Mouse (Mus musculus) heart, postnatal 25 days (tissue): Measurements from ENCODE around the gene Cyp27b1. TPM values are rescaled to one million over a fixed set of nuclear protein-coding genes. Genes with fewer than 3 reads are reported as not detected.
"Not testable (repeated sequence)": the region's sequence is repeated elsewhere in the genome, so short reads cannot be mapped to it uniquely, and the experiment has no call there.

Experiments
- DNase-seq: peaks from one replicate; pipeline ENCODE4 v3.0.0; 2022; ENCODE audit warnings: low spot score
- intact Hi-C: fragments of 180-260 bp; cut with DNase I; formaldehyde crosslinking; loops from one replicate; pipeline ENCODE4 v1.15.1; 2025
- total RNA-seq, 2 experiments: library from RNA; stranded (reverse); gene quantifications; 2 replicates each; pipeline ENCODE4 v1.2.3; 2021

Cyp27b1 gene
- total RNA-seq, 2 experiments from 2014 or later = 0.14 TPM; not detected in 1

DNA sequence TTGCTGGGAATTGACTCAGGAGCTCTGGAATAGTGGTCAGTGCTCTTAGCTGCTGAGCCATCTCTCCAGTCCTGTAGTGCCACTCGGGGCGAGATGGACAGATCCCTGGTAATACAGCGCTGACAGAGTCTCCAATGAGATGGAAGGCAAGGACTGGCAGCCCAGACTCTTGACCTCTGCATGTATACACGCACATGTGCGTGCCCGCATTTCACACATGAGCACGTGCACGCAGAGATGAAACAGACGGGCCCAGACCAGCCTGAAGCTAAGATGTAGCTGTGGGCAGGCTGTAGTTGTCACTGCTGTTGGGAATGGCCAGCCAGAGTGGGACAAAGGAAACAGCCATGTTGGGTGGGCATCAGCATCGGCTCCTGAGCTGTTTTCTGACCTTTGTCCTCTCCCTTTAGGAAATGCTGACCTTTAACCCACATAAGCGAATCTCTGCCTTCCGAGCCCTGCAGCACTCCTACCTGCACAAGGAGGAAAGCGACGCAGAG is 18.5 kb downstream of the Cyp27b1 start:
- no peak for DNase-seq
- intact Hi-C loops = no loop called here

- no peak for DNase-seq
- intact Hi-C loops = no loop called here
Measured at GRCm38 (mm10) chr10:127068360-127069038, 20.4 kb downstream of the Cyp27b1 start.

GRCm38 (mm10) chr10:127069281-127070189 is 21.5 kb downstream of the Cyp27b1 start:
- intact Hi-C loops = no loop called here
- DNase-seq = no peak

DNA sequence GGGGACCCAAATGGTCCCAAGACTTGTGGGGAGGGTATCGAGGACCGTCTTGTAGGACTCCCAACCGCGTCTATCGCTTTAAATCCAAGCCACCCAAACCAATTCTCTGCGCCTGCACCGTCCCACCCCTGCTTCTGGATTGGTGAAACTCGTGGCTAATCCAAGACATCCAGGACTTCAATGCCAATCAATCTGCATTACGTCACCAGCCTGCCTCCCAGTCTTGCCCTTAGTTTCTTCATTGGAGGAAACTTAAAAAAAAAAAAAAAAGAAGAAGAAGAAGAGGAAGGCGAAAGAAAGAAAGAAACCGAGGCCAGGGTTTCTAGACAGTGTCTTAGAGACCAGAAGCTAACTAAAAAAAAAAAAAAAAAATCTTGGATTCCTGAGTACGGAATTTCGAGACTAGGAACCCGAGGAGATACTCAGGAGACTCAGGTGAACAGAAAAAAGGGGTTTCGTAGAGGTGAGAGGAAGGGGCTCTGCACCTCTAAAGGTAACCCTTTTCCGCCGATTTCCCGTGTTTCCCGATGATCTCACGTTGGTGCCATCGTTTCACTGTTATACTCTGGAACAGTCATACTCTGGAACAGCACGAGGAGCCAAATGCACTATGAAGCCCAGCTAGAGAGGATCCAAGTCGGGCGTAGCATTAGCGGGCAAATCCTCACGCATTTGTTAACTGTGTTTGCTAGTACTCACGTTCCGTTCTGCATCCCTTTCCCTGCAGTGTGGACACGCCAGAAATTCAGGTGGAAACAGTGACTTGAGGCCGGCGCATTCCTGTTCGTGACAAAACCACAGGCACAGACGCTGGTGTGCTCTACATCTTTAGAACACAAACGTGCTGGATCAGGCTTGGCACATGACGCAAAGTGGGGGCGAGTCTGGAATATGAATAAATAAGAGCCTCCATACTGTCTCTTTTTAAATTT is 22.4 kb downstream of the Cyp27b1 start, which contains the start of gene Tspan31:
Gene Tspan31 (minus strand): TSS at position 75 of the 932 bp plus-strand sequence.
- intact Hi-C loops = no loop called here
- DNase-seq = peak; percentile 88

- DNase-seq = no peak
- intact Hi-C loops = no loop called here
Measured at GRCm38 (mm10) chr10:127071203-127071602, 23.2 kb downstream of the Cyp27b1 start.

- DNase-seq, intact Hi-C loops: not testable (repeated sequence)
Measured at GRCm38 (mm10) chr10:127072270-127072669, 24.2 kb downstream of the Cyp27b1 start.

- intact Hi-C loops, DNase-seq: not testable (repeated sequence)
Measured at GRCm38 (mm10) chr10:127072969-127073368, 24.9 kb downstream of the Cyp27b1 start.

GRCm38 (mm10) chr10:127073981-127074380 is 25.9 kb downstream of the Cyp27b1 start:
- no peak for DNase-seq
- intact Hi-C loops = no loop called here

DNA sequence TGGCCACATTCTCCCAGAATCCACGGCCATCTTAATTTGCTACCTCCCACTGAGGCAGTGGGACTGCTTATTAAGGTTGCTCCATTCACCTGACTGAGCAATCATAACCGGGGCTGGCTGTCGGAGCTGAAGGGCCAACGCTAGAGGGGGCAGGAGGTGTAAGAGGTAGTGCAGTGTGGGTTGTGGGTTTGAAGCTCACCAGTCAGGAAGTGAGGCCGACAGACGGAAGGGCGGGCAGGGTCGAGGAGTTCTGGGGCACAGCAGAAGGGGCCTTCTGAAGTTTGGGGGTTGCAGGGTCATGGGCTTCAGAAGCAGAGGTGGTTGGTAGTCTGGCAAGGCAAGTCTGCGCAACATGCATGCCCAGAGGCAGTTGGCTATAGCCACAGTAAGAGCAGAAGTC is 27.0 kb downstream of the Cyp27b1 start, which contains the start of gene Agap2:
Gene Agap2 (plus strand): TSS at position 205 of the 400 bp plus-strand sequence.
- no peak for DNase-seq
- intact Hi-C loops = no loop called here

- DNase-seq = no peak
- intact Hi-C loops = no loop called here
Measured at GRCm38 (mm10) chr10:127075651-127076050, 27.6 kb downstream of the Cyp27b1 start.

DNA sequence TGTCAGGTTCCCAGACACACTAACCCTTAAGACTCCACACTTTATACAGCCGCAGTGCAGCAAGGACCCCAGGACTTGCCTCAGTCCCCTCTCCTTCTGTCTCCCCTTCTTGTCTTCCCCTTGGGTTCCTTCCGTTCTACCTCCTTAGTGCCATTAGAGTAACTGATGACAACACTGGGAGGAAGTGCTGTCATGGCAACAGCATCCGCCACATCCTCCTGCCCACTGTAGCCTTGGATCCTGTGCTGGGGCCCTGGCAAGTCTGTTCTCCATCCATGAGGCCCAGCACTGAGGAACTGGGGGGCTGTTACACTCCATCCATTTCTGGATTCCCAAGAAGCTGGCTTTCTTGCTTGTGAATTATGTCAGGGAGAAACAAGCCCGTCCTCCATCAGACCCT is 28.0 kb downstream of the Cyp27b1 start:
- intact Hi-C loops = no loop called here
- no peak for DNase-seq

DNA sequence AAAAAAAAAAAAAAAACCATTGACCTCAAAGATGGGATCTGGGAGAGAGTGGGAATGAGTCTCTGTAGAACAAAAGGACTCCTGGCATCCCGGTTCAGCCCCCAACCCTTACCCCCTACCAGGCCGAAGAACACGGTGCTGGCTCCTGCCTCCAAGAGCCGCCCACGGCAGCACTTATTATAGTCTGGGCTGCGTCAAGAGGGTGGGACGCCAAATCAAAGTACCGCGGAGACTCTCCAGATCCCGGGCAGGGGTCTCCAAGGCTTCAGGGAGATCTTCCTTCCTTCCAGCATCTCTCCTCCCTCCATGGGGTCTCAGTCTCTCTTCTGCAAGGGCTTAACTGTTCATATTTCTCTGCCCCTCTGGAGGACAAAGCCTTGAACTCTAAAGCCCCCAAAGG is 29.5 kb downstream of the Cyp27b1 start:
- DNase-seq = no peak
- intact Hi-C loops = no loop called here

DNA sequence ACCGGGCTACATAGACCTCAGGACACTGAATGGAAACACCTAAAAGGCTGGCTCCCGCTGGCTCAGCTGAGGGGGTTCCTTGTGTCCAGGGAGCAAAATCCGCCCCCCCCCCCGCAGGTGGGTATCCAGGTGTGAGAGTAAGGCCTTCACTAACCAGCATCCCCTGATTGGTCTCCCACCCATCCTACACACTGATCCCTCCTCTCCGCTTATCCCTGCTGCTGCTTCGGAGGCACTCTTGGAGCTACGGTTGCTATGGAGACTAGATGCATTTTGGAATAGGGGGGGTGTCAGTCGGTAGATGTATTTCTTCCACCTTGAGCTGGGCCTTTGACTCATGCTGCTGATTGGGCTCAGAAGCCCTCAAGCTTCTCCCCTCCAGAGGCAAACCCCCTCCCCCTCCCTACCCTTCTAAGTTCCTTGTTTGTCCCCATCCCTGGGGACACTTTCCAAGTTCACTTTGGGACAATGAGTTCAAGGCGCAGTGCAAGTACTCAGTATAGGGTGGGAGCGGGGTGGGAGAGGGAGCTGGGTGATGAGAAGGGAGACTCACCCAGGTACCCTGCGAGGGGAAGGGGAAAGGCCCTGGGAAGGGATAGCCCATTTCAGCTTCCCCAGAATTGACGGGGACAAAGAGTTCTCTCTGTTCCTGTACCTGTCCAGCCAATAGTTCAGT is 30.1 kb downstream of the Cyp27b1 start:
- no peak for DNase-seq

DNA sequence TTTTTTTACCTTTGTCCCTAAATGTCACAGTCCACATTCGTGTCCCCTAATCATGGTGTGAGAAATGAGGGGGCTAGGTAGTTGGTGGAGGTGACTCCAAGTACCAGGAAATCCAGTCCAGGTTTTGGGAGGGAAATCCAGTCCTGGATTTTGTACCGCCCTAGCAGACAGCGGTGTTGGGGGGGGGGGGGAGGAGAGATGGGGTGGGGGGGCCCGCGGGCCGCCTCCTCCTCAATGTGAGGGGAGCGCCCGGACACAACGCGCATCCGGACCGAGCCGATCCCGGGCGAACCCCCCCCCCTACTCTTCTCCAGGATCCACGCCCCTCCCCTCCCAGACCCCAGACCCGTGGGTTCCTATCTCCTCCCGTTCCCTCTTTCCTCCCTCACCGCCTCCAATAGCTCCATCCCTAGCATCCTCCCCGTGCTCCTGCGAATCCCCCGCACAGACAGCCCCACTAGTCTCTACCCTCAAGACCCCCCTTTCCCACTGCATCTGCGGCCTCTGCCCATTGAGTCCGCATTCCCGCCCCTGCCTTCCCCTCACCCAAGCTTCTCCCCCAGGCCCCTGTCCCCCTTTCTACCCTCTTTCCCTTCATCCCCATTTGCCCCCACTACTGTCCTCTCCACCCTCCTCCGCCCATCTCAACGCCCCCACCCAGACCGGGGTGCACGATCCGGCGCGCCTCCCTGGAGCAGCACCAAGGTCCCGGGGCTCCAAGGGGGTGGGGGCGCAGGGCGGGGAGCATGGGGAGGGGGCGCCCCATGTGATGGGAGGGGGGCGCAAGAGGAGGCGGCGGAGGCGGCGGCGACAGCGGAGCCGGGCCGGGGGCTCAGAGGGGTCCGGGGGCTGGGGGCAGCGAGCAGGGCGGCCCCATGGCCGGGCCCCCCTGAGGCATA is 30.9 kb downstream of the Cyp27b1 start:
- intact Hi-C loops = no loop called here
- DNase-seq = no peak

More for the DNA sequence above, 30.1 kb downstream of the Cyp27b1 start:
- intact Hi-C loops = no loop called here

- intact Hi-C loops = no loop called here
- no peak for DNase-seq
Measured at GRCm38 (mm10) chr10:127079665-127080391, 31.8 kb downstream of the Cyp27b1 start.

GRCm38 (mm10) chr10:127080901-127081780 is 33.1 kb downstream of the Cyp27b1 start:
- intact Hi-C loops = no loop called here
- DNase-seq = no peak
